Mouse (Mus musculus) cerebellum, adult 2 months (tissue): ENCODE measurements at regions not wholly inside any gene's neighbourhood (a gene's known extent, or its start where the extent isn't known, plus 50 kb on each side); places are given as distances from the start of the nearest gene placed in this dataset.

ENCODE experiments used
- CTCF ChIP-seq: fragments of 200-500 bp; IDR thresholded peaks from 2 replicates; pipeline ENCODE4 v1.5.1; 2011; ENCODE audit warnings: low read depth, mild to moderate bottlenecking, control low read depth, low read length, moderate library complexity, borderline replicate concordance; ENCODE audit not compliant: insufficient read depth
- POLR2A ChIP-seq: fragments of 200-500 bp; IDR thresholded peaks from 2 replicates; pipeline ENCODE4 v1.6.1; 2011; ENCODE audit warnings: low read length, control low read depth, borderline replicate concordance; ENCODE audit not compliant: insufficient read depth

- TF ChIP-seq CTCF (no peak), POLR2A (no peak)
These were observed 144.8 kb upstream of the Slc38a2 start for GRCm38 (mm10) chr15:96844290-96844689.
